Mouse (Mus musculus): Measurements from ENCODE around the gene Irf7. TPM values are rescaled to one million over a fixed set of nuclear protein-coding genes. Genes with fewer than 3 reads are reported as not detected.

Gene Irf7
- total RNA-seq, 1 experiment = 0.67 TPM

- H3K4me1 ChIP-seq (ENCODE audit: control insufficient read depth in 2 of 2, insufficient read depth in 2 of 2, low read length in 2 of 2, poor library complexity in 1 of 2) = peaks cover 8 to 21% of the 10 kb centered on the region in 2 experiments
- DNase-seq (ENCODE audit: low read depth, low spot score) = no peak
- no peaks in the 10 kb centered on the region for H3K36me3 ChIP-seq (ENCODE audit: control insufficient read depth, insufficient read depth, low read length, poor library complexity, severe bottlenecking)
- H3K4me3 ChIP-seq (ENCODE audit: insufficient read depth in 1 of 2, low read depth in 1 of 2, low read length in 2 of 2, poor library complexity in 1 of 2, severe bottlenecking in 1 of 2) = peak within 1 kb of the TSS; percentile 58 to 80
- H3K9ac ChIP-seq (ENCODE audit: insufficient read depth, low read depth, low read length, poor library complexity, severe bottlenecking) = peak within 1 kb of the TSS; percentile 19; the same call in 1 of the 2 replicates
- TF ChIP-seq ZNF384 (IDR thresholded peaks at IDR 0.05; ENCODE audit: low read depth, low read length) (no peak), CHD2 (IDR thresholded peaks at IDR 0.05; ENCODE audit: low read depth, low read length) (no peak), HCFC1 (IDR thresholded peaks at IDR 0.05; ENCODE audit: borderline replicate concordance, insufficient read depth, low read length) (no peak), MAFK (IDR thresholded peaks at IDR 0.05; ENCODE audit: insufficient read depth, low read depth, low read length) (no peak), ZC3H11A (IDR thresholded peaks at IDR 0.05; ENCODE audit: borderline replicate concordance, low read depth, low read length) (no peak)
- no peaks in the 10 kb centered on the region for H3K9me3 ChIP-seq (ENCODE audit: control insufficient read depth, insufficient read depth, low read depth, low read length)
- no peak within 1 kb of the TSS for H3K27ac ChIP-seq (ENCODE audit: insufficient read depth, low read depth, low read length, poor library complexity, severe bottlenecking)
- in situ Hi-C loops (cut with MboI; ENCODE audit: low sequenced_read_pairs in 2 of 2, unreplicated experiment in 2 of 2) = no loop called here
These were observed 12.7 kb upstream of the Irf7 start, which contains the start of gene Sct for GRCm38 (mm10) chr7:141278766-141279590. Gene Sct, minus strand, starts transcription at chr7:141279133.

- Histone ChIP-seq H3K4me3 (ENCODE audit: insufficient read depth in 1 of 2, low read depth in 1 of 2, low read length in 2 of 2, poor library complexity in 1 of 2, severe bottlenecking in 1 of 2) (peak overlapping the region in 1 of 2 experiments; percentile 80; a peak in 1 of 4 replicates), H3K36me3 (ENCODE audit: control insufficient read depth, insufficient read depth, low read length, poor library complexity, severe bottlenecking) (no peaks in the 10 kb centered on the region), H3K4me1 (ENCODE audit: control insufficient read depth in 2 of 2, insufficient read depth in 2 of 2, low read length in 2 of 2, poor library complexity in 1 of 2) (peaks cover 8 to 21% of the 10 kb centered on the region in 2 experiments), H3K9ac (ENCODE audit: insufficient read depth, low read depth, low read length, poor library complexity, severe bottlenecking) (no peak overlapping the region), H3K27ac (ENCODE audit: insufficient read depth, low read depth, low read length, poor library complexity, severe bottlenecking) (no peak overlapping the region), H3K9me3 (ENCODE audit: control insufficient read depth, insufficient read depth, low read depth, low read length) (no peaks in the 10 kb centered on the region)
- TF ChIP-seq ZNF384 (IDR thresholded peaks at IDR 0.05; ENCODE audit: low read depth, low read length) = no peak
- no peak for TF ChIP-seq HCFC1 (IDR thresholded peaks at IDR 0.05; ENCODE audit: borderline replicate concordance, insufficient read depth, low read length)
- no peak for TF ChIP-seq ZC3H11A (IDR thresholded peaks at IDR 0.05; ENCODE audit: borderline replicate concordance, low read depth, low read length)
- no peak for TF ChIP-seq MAFK (IDR thresholded peaks at IDR 0.05; ENCODE audit: insufficient read depth, low read depth, low read length)
- TF ChIP-seq CHD2 (IDR thresholded peaks at IDR 0.05; ENCODE audit: low read depth, low read length) = no peak
- no peak for DNase-seq (ENCODE audit: low read depth, low spot score)
- in situ Hi-C loops (cut with MboI; ENCODE audit: low sequenced_read_pairs in 2 of 2, unreplicated experiment in 2 of 2) = no loop called here
These were observed 11.7 kb upstream of the Irf7 start for GRCm38 (mm10) chr7:141277701-141278678.

GRCm38 (mm10) chr7:141276546-141276945 lies 10.3 kb upstream of the Irf7 start, which contains the start of gene Cdhr5:
Gene Cdhr5, minus strand, starts transcription at chr7:141276786.
- Histone ChIP-seq H3K4me1 (ENCODE audit: control insufficient read depth in 2 of 2, insufficient read depth in 2 of 2, low read length in 2 of 2, poor library complexity in 1 of 2) (peaks cover 8 to 21% of the 10 kb centered on the region in 2 experiments), H3K9me3 (ENCODE audit: control insufficient read depth, insufficient read depth, low read depth, low read length) (no peaks in the 10 kb centered on the region), H3K4me3 (ENCODE audit: insufficient read depth in 1 of 2, low read depth in 1 of 2, low read length in 2 of 2, poor library complexity in 1 of 2, severe bottlenecking in 1 of 2) (no peak within 1 kb of the TSS), H3K27ac (ENCODE audit: insufficient read depth, low read depth, low read length, poor library complexity, severe bottlenecking) (no peak within 1 kb of the TSS), H3K9ac (ENCODE audit: insufficient read depth, low read depth, low read length, poor library complexity, severe bottlenecking) (no peak within 1 kb of the TSS), H3K36me3 (ENCODE audit: control insufficient read depth, insufficient read depth, low read length, poor library complexity, severe bottlenecking) (no peaks in the 10 kb centered on the region)
- in situ Hi-C loops (cut with MboI; ENCODE audit: low sequenced_read_pairs in 2 of 2, unreplicated experiment in 2 of 2) = no loop called here
- DNase-seq (ENCODE audit: low read depth, low spot score) = no peak
- TF ChIP-seq MAFK (IDR thresholded peaks at IDR 0.05; ENCODE audit: insufficient read depth, low read depth, low read length) (no peak), ZC3H11A (IDR thresholded peaks at IDR 0.05; ENCODE audit: borderline replicate concordance, low read depth, low read length) (no peak), HCFC1 (IDR thresholded peaks at IDR 0.05; ENCODE audit: borderline replicate concordance, insufficient read depth, low read length) (no peak), ZNF384 (IDR thresholded peaks at IDR 0.05; ENCODE audit: low read depth, low read length) (no peak), CHD2 (IDR thresholded peaks at IDR 0.05; ENCODE audit: low read depth, low read length) (no peak)

- no peak overlapping the region for H3K9ac ChIP-seq (ENCODE audit: insufficient read depth, low read depth, low read length, poor library complexity, severe bottlenecking)
- in situ Hi-C loops (cut with MboI; ENCODE audit: low sequenced_read_pairs in 2 of 2, unreplicated experiment in 2 of 2) = no loop called here
- no peak overlapping the region for H3K4me3 ChIP-seq (ENCODE audit: insufficient read depth in 1 of 2, low read depth in 1 of 2, low read length in 2 of 2, poor library complexity in 1 of 2, severe bottlenecking in 1 of 2)
- H3K4me1 ChIP-seq (ENCODE audit: control insufficient read depth in 2 of 2, insufficient read depth in 2 of 2, low read length in 2 of 2, poor library complexity in 1 of 2) = peaks cover 8 to 21% of the 10 kb centered on the region in 2 experiments
- no peak for TF ChIP-seq ZC3H11A (IDR thresholded peaks at IDR 0.05; ENCODE audit: borderline replicate concordance, low read depth, low read length)
- no peak for TF ChIP-seq ZNF384 (IDR thresholded peaks at IDR 0.05; ENCODE audit: low read depth, low read length)
- no peak for TF ChIP-seq MAFK (IDR thresholded peaks at IDR 0.05; ENCODE audit: insufficient read depth, low read depth, low read length)
- TF ChIP-seq CHD2 (IDR thresholded peaks at IDR 0.05; ENCODE audit: low read depth, low read length) = no peak
- TF ChIP-seq HCFC1 (IDR thresholded peaks at IDR 0.05; ENCODE audit: borderline replicate concordance, insufficient read depth, low read length) = no peak
- no peaks in the 10 kb centered on the region for H3K36me3 ChIP-seq (ENCODE audit: control insufficient read depth, insufficient read depth, low read length, poor library complexity, severe bottlenecking)
- DNase-seq (ENCODE audit: low read depth, low spot score) = no peak
- no peak overlapping the region for H3K27ac ChIP-seq (ENCODE audit: insufficient read depth, low read depth, low read length, poor library complexity, severe bottlenecking)
- H3K9me3 ChIP-seq (ENCODE audit: control insufficient read depth, insufficient read depth, low read depth, low read length) = no peaks in the 10 kb centered on the region
These were observed 9.1 kb upstream of the Irf7 start for GRCm38 (mm10) chr7:141275356-141275755.
